Mouse (Mus musculus) gastrocnemius, adult 2 months (tissue): Measurements from ENCODE around the gene D630023F18Rik. TPM values are rescaled to one million over a fixed set of nuclear protein-coding genes. Genes with fewer than 3 reads are reported as not detected.

ENCODE experiments used
- DNase-seq: peaks from one replicate; pipeline ENCODE4 v3.0.0; 2022
- H3K27ac ChIP-seq: fragments of 200-600 bp; 2 replicates; pipeline ENCODE4 v1.8.1; 2022; ENCODE audit warnings: mild to moderate bottlenecking
- H3K4me3 ChIP-seq: fragments of 200-600 bp; 2 replicates; pipeline ENCODE4 v1.8.1; 2022; ENCODE audit warnings: mild to moderate bottlenecking, moderate library complexity
- CTCF ChIP-seq: fragments of 200-600 bp; IDR thresholded peaks from 2 replicates; pipeline ENCODE4 v1.8.1; 2022; ENCODE audit warnings: antibody characterized with exemption, mild to moderate bottlenecking, moderate library complexity
- intact Hi-C: fragments of 180-260 bp; cut with DNase I; formaldehyde crosslinking; loops from one replicate; pipeline ENCODE4 v1.15.1; 2025
- total RNA-seq, 2 experiments: library from RNA; stranded (reverse); gene quantifications; 2 replicates each; pipeline ENCODE4 v1.2.3; 2021

The D630023F18Rik gene
- total RNA-seq, 2 experiments from 2014 or later: not detected

- no peak for TF ChIP-seq CTCF
Observed at GRCm38 (mm10) chr1:65131671-65132070, 8.7 kb upstream of the D630023F18Rik start.

GRCm38 (mm10) chr1:65130226-65130625 lies 7.2 kb upstream of the D630023F18Rik start:
- no peak for TF ChIP-seq CTCF

More at GRCm38 (mm10) chr1:65131671-65132070, 8.7 kb upstream of the D630023F18Rik start:
- DNase-seq: no peak
- H3K27ac ChIP-seq: no peak overlapping the region
- intact Hi-C loops: no loop called here
- no peak overlapping the region for H3K4me3 ChIP-seq

GRCm38 (mm10) chr1:65129634-65130180 lies 6.7 kb upstream of the D630023F18Rik start:
- Histone ChIP-seq H3K4me3 (no peak overlapping the region), H3K27ac (no peak overlapping the region)
- no peak for DNase-seq
- intact Hi-C loops: no loop called here
- TF ChIP-seq CTCF: no peak

More at GRCm38 (mm10) chr1:65130226-65130625, 7.2 kb upstream of the D630023F18Rik start:
- intact Hi-C loops: no loop called here
- H3K27ac ChIP-seq: no peak overlapping the region
- no peak for DNase-seq
- no peak overlapping the region for H3K4me3 ChIP-seq

GRCm38 (mm10) chr1:65119438-65119837 lies 3.6 kb downstream of the D630023F18Rik start, which contains the start of gene Gm28845:
Gene Gm28845, minus strand, starts transcription at chr1:65119558.
- no peak for DNase-seq
- Histone ChIP-seq H3K27ac (no peak within 1 kb of the TSS), H3K4me3 (no peak within 1 kb of the TSS)
- intact Hi-C loops: no loop called here
- no peak for TF ChIP-seq CTCF

GRCm38 (mm10) chr1:65118150-65118913 lies 4.7 kb downstream of the D630023F18Rik start:
- intact Hi-C loops: no loop called here
- no peak overlapping the region for H3K27ac ChIP-seq
- DNase-seq: no peak
- H3K4me3 ChIP-seq: no peak overlapping the region
- no peak for TF ChIP-seq CTCF

GRCm38 (mm10) chr1:65113536-65114172 lies 9.4 kb downstream of the D630023F18Rik start:
- intact Hi-C loops: no loop called here

GRCm38 (mm10) chr1:65112807-65113196 lies 10.2 kb downstream of the D630023F18Rik start:
- DNase-seq: peak; percentile 25
- intact Hi-C loops: loop anchor here (1.0 kb wide), 1 partner anchor 66 kb away; no protein-coding TSS in a partner anchor
- H3K27ac ChIP-seq: peak overlapping the region; percentile 78
- H3K4me3 ChIP-seq: peak overlapping the region; percentile 59
- TF ChIP-seq CTCF: no peak

More at GRCm38 (mm10) chr1:65113536-65114172, 9.4 kb downstream of the D630023F18Rik start:
- DNase-seq: no peak
- no peak for TF ChIP-seq CTCF
- Histone ChIP-seq H3K27ac (no peak overlapping the region), H3K4me3 (no peak overlapping the region)

- intact Hi-C loops: loop anchor here (1.0 kb wide), 1 partner anchor 67 kb away; no protein-coding TSS in a partner anchor
- no peak; the same call in 1 of the 2 replicates for TF ChIP-seq CTCF
- peak; percentile 75 for DNase-seq
- Histone ChIP-seq H3K27ac (peak overlapping the region; percentile 78), H3K4me3 (peak overlapping the region; percentile 59)
Observed at GRCm38 (mm10) chr1:65112031-65112806, 10.8 kb downstream of the D630023F18Rik start.

GRCm38 (mm10) chr1:65109756-65110435 lies 13.1 kb downstream of the D630023F18Rik start:
- no peak for DNase-seq
- Histone ChIP-seq H3K4me3 (no peak overlapping the region), H3K27ac (no peak overlapping the region)
- TF ChIP-seq CTCF: no peak
- intact Hi-C loops: no loop called here

- intact Hi-C loops: no loop called here
- TF ChIP-seq CTCF: no peak
- Histone ChIP-seq H3K27ac (no peak overlapping the region), H3K4me3 (no peak overlapping the region)
- no peak for DNase-seq
Observed at GRCm38 (mm10) chr1:65109196-65109595, 13.8 kb downstream of the D630023F18Rik start.

- no peak overlapping the region for H3K27ac ChIP-seq
- no peak for DNase-seq
- intact Hi-C loops: no loop called here
- no peak for TF ChIP-seq CTCF
- no peak overlapping the region for H3K4me3 ChIP-seq
Observed at GRCm38 (mm10) chr1:65107654-65108279, 15.2 kb downstream of the D630023F18Rik start.
